Mouse (Mus musculus): ENCODE results near the gene Slc13a3. TPM values are rescaled to one million over a fixed set of nuclear protein-coding genes. Genes with fewer than 3 reads are reported as not detected.
"Not testable (repeated sequence)": the region's sequence is repeated elsewhere in the genome, so short reads cannot be mapped to it uniquely, and the experiment has no call there.

The Slc13a3 gene
- 0.28 and 0.67 TPM in 2 replicates for polyA plus RNA-seq (2015; fragmentation: Nextera tagmentation; extraction: Ambion mirVana)

- H3K4me1 ChIP-seq: peaks cover 3% of the 10 kb centered on the region; the same call in 1 of the 2 replicates
- H3K27ac ChIP-seq: no peak within 1 kb of the TSS
- 0 out of 2 replicates have a peak within 1 kb of the TSS, but pooled peaks have one; percentile 17 for H3K4me2 ChIP-seq
- no peak within 1 kb of the TSS for H3K9ac ChIP-seq
- 2% methylated on average over 34 of the region's 35 CpGs for WGBS
- H3K9me3 ChIP-seq: no peaks in the 10 kb centered on the region
- H3K4me3 ChIP-seq: 0 out of 2 replicates have a peak within 1 kb of the TSS, but pooled peaks have one; percentile 4
- no peaks in the 10 kb centered on the region for H3K36me3 ChIP-seq
- H3K27me3 ChIP-seq: peaks cover 50% of the 10 kb centered on the region
- ATAC-seq (ENCODE audit: insufficient number of reproducible peaks, low FRiP score, low TSS enrichment, low read depth): no peak
Measured at GRCm38 (mm10) chr2:165473003-165473402, at the start of gene Slc13a3. TSS of gene Slc13a3 (minus strand) at chr2:165473230.

DNA sequence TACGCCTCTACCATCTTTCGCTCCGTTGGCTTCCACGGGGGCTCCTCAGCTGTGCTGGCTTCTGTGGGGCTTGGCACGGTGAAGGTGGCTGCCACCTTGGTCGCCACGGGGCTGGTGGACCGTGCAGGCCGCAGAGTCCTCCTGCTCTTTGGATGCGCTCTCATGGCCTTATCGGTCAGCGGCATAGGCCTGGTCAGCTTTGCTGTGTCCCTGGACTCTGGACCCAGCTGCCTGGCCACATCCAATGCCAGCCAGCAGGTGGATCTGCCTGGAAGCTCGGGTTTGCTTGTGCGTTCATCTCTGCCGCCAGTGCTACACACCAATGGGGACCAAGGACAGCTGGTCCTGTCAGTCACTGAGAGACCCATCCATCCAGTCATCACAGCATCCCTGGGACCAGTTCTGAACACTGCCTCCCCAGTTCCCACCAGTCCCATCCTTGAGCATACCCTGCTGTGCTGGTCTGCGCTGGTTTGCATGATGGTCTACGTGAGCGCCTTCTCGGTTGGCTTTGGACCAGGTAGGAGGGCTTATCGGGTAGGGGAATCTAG lies 42.2 kb upstream of the Slc13a3 start:
- WGBS: 95% methylated on average over 20 of the region's 20 CpGs
- Histone ChIP-seq H3K27me3 (no peaks in the 10 kb centered on the region), H3K4me1 (peaks cover 12% of the 10 kb centered on the region; the same call in 1 of the 2 replicates), H3K27ac (no peak overlapping the region), H3K36me3 (peaks cover 46% of the 10 kb centered on the region), H3K9me3 (no peaks in the 10 kb centered on the region), H3K4me3 (no peak overlapping the region), H3K9ac (no peak overlapping the region), H3K4me2 (no peak overlapping the region)
- ATAC-seq (ENCODE audit: insufficient number of reproducible peaks, low FRiP score, low TSS enrichment, low read depth): peak; percentile 8; the same call in 1 of the 2 replicates

DNA sequence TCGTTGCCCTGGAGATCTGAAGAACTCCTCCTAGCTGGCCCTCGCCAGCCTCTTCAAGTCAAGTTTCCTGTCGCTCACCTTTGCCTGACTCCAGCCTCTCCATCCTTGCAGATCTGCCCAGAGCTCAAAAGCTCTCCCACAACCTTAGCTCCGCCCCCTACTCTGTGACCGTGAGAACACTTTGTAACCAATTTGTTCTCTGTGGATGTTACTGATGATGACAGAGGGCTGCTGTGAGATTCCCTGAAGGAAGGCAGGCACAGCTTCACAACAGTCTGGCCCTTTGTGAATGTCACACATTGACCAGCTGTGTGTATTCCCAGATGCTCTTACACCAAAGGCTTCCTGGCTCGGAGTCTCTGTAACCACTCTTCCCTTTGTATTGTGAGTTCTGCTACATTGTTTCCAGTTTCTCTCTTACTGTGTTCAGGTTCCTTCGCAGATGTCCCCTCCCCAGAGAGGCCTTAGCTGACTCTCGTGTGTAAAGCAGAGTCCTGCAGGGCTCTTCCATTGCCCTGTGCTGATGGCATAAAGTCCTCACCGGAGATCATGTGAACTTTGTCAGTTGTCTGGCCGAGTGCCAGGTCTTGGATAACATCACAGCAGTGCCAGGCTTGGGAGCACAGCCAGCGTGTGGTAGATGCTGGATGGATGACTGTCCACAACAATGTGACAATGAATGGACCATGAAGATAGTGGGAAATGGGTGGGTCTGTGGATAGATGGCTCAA lies 40.0 kb upstream of the Slc13a3 start:
- WGBS: 34% methylated on average over 11 of the region's 11 CpGs
- H3K9me3 ChIP-seq: no peaks in the 10 kb centered on the region
- H3K36me3 ChIP-seq: peaks cover 34% of the 10 kb centered on the region
- H3K4me1 ChIP-seq: peaks cover 16% of the 10 kb centered on the region; the same call in 1 of the 2 replicates
- no peak overlapping the region for H3K4me3 ChIP-seq
- ATAC-seq (ENCODE audit: insufficient number of reproducible peaks, low FRiP score, low TSS enrichment, low read depth): no peak
- no peak overlapping the region for H3K4me2 ChIP-seq
- no peaks in the 10 kb centered on the region for H3K27me3 ChIP-seq
- H3K27ac ChIP-seq: no peak overlapping the region
- H3K9ac ChIP-seq: no peak overlapping the region

DNA sequence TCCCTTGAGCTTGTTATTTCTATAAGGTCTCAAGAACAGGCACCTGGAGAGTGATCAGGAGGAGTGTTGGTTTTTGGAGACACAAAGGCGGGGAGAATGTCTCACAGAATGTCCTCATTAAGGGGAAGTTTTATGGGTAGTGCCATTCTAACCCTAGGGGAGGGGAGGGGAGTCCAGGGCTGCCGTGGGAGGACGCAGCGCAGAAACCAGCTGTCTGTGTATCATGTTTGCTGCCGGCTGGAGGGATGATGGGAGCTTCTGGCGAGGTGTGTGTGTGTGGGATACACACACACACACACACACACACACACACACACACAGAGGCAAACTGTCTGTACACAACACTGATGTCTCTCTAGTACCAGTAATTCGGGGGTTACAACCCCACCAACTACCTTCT lies 39.4 kb upstream of the Slc13a3 start:
- H3K9me3 ChIP-seq: no peaks in the 10 kb centered on the region
- H3K36me3 ChIP-seq: peaks cover 29% of the 10 kb centered on the region
- ATAC-seq (ENCODE audit: insufficient number of reproducible peaks, low FRiP score, low TSS enrichment, low read depth): no peak
- H3K9ac ChIP-seq: no peak overlapping the region
- H3K4me2 ChIP-seq: no peak overlapping the region
- H3K27me3 ChIP-seq: no peaks in the 10 kb centered on the region
- no peak overlapping the region for H3K27ac ChIP-seq
- H3K4me3 ChIP-seq: no peak overlapping the region
- peaks cover 16% of the 10 kb centered on the region; the same call in 1 of the 2 replicates for H3K4me1 ChIP-seq
- WGBS: 18% methylated on average over 7 of the region's 7 CpGs

DNA sequence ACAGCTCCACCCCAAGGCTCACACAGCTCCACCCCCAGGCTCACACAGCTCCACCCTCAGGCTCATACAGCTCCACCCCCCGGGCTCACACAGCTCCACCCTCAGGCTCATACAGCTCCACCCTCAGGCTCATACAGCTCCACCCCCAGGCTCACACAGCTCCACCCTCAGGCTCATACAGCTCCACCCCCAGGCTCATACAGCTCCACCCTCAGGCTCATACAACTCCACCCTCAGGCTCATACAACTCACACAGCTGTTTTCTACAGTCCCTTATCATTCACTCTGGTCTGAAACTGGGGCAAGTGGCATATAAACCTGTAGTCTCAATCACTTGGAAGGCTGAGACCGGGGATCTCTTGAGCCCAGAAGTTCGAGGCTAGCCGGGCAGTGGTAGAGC lies 38.5 kb upstream of the Slc13a3 start:
- not testable (repeated sequence) for H3K9ac ChIP-seq; H3K4me2 ChIP-seq; ATAC-seq (ENCODE audit: insufficient number of reproducible peaks, low FRiP score, low TSS enrichment, low read depth); H3K27ac ChIP-seq; H3K27me3 ChIP-seq; H3K9me3 ChIP-seq; H3K4me3 ChIP-seq
- WGBS: 74% methylated on average over 4 of the region's 4 CpGs
- peaks cover 22% of the 10 kb centered on the region for H3K36me3 ChIP-seq
- H3K4me1 ChIP-seq: peaks cover 16% of the 10 kb centered on the region; the same call in 1 of the 2 replicates

DNA sequence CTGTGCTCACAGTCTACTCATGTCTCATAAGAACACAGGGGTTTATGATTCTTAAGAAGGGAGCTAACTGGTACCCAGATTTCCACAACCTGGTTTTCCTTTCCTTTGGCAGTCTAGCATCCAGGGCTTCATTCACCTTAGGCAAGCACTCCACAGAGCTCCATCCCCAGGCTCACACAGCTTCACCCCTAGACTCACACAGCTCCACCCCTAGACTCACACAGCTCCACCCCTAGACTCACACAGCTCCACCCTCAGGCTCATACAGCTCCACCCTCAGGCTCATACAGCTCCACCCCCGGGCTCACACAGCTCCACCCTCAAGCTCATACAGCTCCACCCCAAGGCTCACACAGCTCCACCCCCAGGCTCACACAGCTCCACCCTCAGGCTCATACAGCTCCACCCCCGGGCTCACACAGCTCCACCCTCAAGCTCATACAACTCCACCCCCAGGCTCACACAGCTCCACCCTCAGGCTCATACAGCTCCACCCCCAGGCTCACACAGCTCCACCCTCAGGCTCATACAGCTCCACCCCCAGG lies 38.0 kb upstream of the Slc13a3 start:
- not testable (repeated sequence) for H3K9ac ChIP-seq; H3K4me3 ChIP-seq; H3K9me3 ChIP-seq; ATAC-seq (ENCODE audit: insufficient number of reproducible peaks, low FRiP score, low TSS enrichment, low read depth); H3K27ac ChIP-seq; H3K4me2 ChIP-seq; H3K27me3 ChIP-seq
- H3K36me3 ChIP-seq: peaks cover 17% of the 10 kb centered on the region
- 56% methylated on average over 2 of the region's 2 CpGs for WGBS
- H3K4me1 ChIP-seq: peaks cover 16% of the 10 kb centered on the region; the same call in 1 of the 2 replicates

GRCm38 (mm10) chr2:165510466-165510865 lies 37.4 kb upstream of the Slc13a3 start:
- no peak overlapping the region for H3K4me2 ChIP-seq
- no peaks in the 10 kb centered on the region for H3K27me3 ChIP-seq
- WGBS: 31% methylated on average over 5 of the region's 5 CpGs
- H3K36me3 ChIP-seq: peaks cover 12% of the 10 kb centered on the region
- ATAC-seq (ENCODE audit: insufficient number of reproducible peaks, low FRiP score, low TSS enrichment, low read depth): no peak
- H3K4me3 ChIP-seq: no peak overlapping the region
- H3K27ac ChIP-seq: no peak overlapping the region
- peaks cover 16% of the 10 kb centered on the region; the same call in 1 of the 2 replicates for H3K4me1 ChIP-seq
- no peak overlapping the region for H3K9ac ChIP-seq
- H3K9me3 ChIP-seq: no peaks in the 10 kb centered on the region

DNA sequence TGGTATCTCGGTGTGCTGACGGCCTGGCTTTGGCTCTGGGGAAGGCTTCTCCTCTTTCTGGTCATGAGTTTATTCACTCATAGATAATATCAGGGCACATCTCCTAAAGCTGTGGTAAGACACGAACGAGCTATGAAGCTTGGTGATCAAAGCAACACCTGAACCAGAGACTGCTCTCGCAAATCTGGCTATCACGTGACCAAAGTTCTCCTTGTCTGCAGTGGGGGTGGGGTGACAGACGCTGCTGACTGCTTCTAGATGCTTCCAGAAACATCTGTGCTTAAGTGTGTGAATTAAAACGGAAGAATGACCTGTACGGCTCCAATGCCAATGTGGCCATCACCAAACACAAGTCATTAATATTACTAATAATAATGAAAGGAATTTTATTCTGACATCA lies 36.7 kb upstream of the Slc13a3 start:
- Histone ChIP-seq H3K27ac (no peak overlapping the region), H3K4me1 (peaks cover 24% of the 10 kb centered on the region), H3K4me2 (no peak overlapping the region), H3K9ac (no peak overlapping the region), H3K4me3 (no peak overlapping the region), H3K9me3 (no peaks in the 10 kb centered on the region), H3K36me3 (peaks cover 5% of the 10 kb centered on the region), H3K27me3 (no peaks in the 10 kb centered on the region)
- ATAC-seq (ENCODE audit: insufficient number of reproducible peaks, low FRiP score, low TSS enrichment, low read depth): no peak
- 38% methylated on average over 9 of the region's 9 CpGs for WGBS

DNA sequence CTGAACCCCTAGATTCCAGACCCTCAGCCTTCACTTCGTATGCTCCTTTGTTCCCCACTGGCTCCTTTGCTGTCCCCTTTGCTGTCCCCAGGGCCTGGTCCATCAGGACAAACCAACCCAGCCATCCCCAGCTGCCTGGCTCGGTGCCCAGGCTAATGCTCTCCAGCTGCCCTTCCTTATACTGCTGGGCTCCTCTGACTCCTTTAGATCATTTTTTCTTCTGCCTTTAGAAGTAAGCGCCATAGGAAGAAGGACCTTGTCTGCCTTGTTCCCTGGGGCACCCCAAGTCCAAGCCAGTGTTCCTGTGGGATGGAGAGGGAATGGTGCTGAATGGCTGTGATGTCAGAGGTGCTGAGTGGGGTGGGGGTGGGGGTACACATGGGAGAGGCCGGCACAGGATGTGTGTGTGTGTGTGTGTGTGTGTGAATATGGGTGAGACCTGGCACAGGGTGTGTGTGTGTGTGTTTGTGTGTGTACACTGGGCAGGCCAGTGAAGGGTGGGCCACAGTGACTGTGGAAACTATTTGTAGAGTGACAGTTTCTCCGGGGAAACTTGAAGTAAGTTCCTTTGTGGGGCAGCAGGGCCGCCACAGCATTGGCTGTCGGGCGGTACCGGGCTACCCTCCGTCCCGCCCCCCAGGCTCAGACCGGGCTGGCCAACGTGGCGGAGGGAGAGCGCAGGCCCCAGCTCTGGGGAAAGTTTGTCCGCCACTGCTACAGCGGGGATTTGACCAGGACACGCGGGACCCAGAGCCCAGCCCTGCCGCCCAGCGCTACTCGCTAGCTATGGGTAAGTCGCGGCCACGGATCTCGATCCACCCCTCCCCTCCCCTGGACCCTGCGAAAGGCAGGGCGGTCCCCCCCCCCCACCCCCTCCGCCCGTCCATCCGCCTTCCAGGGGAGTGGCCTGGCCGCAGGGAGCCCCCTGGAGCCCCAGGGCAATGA lies 30.5 kb upstream of the Slc13a3 start, which contains the start of gene Slc2a10:
TSS of gene Slc2a10 (plus strand) at position 529 of the 945 bp plus-strand sequence.
- peak within 1 kb of the TSS; percentile 64 for H3K4me2 ChIP-seq
- H3K4me1 ChIP-seq: peaks cover 27% of the 10 kb centered on the region
- no peaks in the 10 kb centered on the region for H3K27me3 ChIP-seq
- WGBS: 4% methylated on average over 30 of the region's 32 CpGs
- peak within 1 kb of the TSS; percentile 53 for H3K4me3 ChIP-seq
- H3K36me3 ChIP-seq: no peaks in the 10 kb centered on the region
- H3K9me3 ChIP-seq: no peaks in the 10 kb centered on the region
- peak; percentile 85 for ATAC-seq (ENCODE audit: insufficient number of reproducible peaks, low FRiP score, low TSS enrichment, low read depth)
- H3K27ac ChIP-seq: peak within 1 kb of the TSS; percentile 83
- H3K9ac ChIP-seq: peak within 1 kb of the TSS; percentile 54

DNA sequence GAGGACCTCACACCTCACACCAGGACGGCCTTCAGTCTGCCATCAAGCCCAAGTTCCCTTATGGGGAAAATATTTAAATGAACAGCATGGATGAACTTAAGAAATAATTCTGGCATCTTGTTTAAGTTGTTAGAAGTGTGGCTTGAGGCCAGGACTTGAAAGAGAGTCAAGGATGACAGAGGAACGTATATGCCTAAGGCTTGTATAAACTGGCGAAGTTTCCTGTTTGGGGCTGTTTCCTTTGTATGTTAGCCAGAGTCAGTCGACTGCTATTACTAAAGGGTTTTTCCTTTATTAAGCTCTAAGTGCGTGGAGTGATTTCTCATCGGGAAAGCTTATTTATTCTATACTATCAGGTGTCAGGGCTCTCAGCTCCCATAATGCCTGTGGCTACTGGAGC lies 25.8 kb upstream of the Slc13a3 start:
- ATAC-seq (ENCODE audit: insufficient number of reproducible peaks, low FRiP score, low TSS enrichment, low read depth): no peak
- WGBS: 45% methylated on average over 6 of the region's 6 CpGs
- H3K9ac ChIP-seq: no peak overlapping the region

DNA sequence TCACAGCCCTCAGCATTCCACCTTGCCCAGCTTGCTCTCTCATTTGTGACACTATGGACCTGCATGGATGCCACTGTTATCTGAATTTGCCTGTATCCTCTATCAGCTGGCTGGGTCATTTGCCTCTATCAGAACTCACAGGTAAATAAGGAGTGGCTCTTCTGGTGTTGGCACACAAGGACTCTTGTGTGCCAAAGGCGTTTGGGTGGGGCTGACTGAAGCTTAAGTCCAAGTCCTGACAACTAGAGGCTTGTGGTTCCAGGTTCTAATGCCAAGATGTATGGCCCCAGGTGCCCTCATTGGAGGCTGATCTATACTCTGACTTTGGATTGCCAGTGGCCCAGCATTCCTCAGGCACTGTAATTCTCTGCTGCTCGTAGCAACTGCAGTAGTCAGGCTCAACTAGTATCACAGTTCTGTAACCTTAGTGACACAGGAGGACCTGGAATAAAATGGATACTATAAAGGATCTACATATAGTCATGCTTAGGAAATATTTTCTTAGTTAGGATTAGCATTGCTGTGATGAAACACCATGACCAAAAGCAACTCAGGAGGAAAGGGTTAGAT lies 24.8 kb upstream of the Slc13a3 start:
- Histone ChIP-seq H3K4me1 (peaks cover 7% of the 10 kb centered on the region), H3K4me3 (no peak overlapping the region), H3K36me3 (no peaks in the 10 kb centered on the region), H3K27me3 (no peaks in the 10 kb centered on the region), H3K4me2 (no peak overlapping the region), H3K9me3 (no peaks in the 10 kb centered on the region), H3K27ac (no peak overlapping the region), H3K9ac (no peak overlapping the region)
- WGBS: 53% methylated on average over 2 of the region's 2 CpGs
- ATAC-seq (ENCODE audit: insufficient number of reproducible peaks, low FRiP score, low TSS enrichment, low read depth): no peak

More for the DNA sequence above, 25.8 kb upstream of the Slc13a3 start:
- H3K4me1 ChIP-seq: peaks cover 13% of the 10 kb centered on the region
- H3K9me3 ChIP-seq: no peaks in the 10 kb centered on the region
- H3K4me3 ChIP-seq: no peak overlapping the region
- H3K27me3 ChIP-seq: no peaks in the 10 kb centered on the region
- no peak overlapping the region for H3K4me2 ChIP-seq
- no peak overlapping the region for H3K27ac ChIP-seq
- H3K36me3 ChIP-seq: no peaks in the 10 kb centered on the region
